Mouse (Mus musculus): ENCODE results near the gene Rsbn1.

GRCm38 (mm10) chr3:103925302-103925701 lies 11.4 kb downstream of the Rsbn1 start:
- TF ChIP-seq CTCF (IDR thresholded peaks at IDR 0.05; ENCODE audit: low read depth): no peak
- TF ChIP-seq EP300 (optimal IDR thresholded peaks at IDR 0.05): no peak
